Comparison of ENCODE assay signal across 9 mouse cellular contexts in the genomic region with DNA sequence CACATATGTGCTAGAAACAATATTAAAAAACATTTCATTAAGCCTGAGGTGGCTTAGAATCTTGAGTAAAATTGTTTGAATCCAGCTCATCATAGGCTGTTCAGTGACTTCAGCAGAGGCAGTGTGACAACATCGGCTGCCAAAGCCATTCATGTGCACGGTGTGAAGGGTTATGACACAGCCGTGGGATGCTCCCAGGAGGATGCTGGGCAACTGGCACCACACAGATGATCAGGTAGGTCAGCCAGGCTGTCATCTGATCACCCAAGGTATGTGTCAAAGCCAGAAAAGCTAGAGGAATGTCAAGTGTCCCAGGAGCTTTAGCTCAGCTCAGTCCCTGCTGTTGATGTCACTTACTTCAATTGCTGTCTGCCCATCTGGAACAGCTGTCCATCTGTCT. TPM values are rescaled to one million over a fixed set of nuclear protein-coding genes. Genes with fewer than 3 reads are reported as not detected.
"Had no signal": no experiment of that assay in that cellular context is flagged by ENCODE, and none has a peak within 500 bp of the region (broad histone marks: within the 10 kb centered on the region; RNA-seq: fewer than 3 reads in every experiment).

No protein-coding gene starts in this region.

- DNase-seq: kidney, adult 8-10 months; kidney, postnatal 25 days; lung, embryonic 14.5 days; lung, postnatal 10 days; lung, postnatal 4 days; right cerebral cortex, adult 18-20 months; right cerebral cortex, postnatal 25 days; thymus, postnatal 4 days had no signal

RNA-seq across cellular contexts. Expression of a gene that starts 49.5 kb away (rescaled TPM):
- total RNA-seq: megakaryocyte, adult 5-6 weeks had no signal
